Mouse (Mus musculus) spleen, adult 2 months (tissue): ENCODE results near the gene Pakap. TPM values are rescaled to one million over a fixed set of nuclear protein-coding genes. Genes with fewer than 3 reads are reported as not detected.

Experiments
- DNase-seq, 2 experiments: peaks; one replicate each; pipeline versions ENCODE4 v3.0.0 to v3.0.0-alpha.2; 2012 to 2021; ENCODE audit warnings: low spot score in 2 of 2, low read depth in 1 of 2
- H3K27ac ChIP-seq: fragments of 200-500 bp; 2 replicates; pipeline ENCODE4 v1.5.1; 2012; ENCODE audit warnings: low read length, inconsistent platforms; ENCODE audit not compliant: insufficient read depth
- H3K27me3 ChIP-seq: fragments of 200-500 bp; 2 replicates; pipeline ENCODE4 v1.6.1; 2012; ENCODE audit warnings: mild to moderate bottlenecking, moderate library complexity, low read length, inconsistent platforms; ENCODE audit not compliant: control insufficient read depth, insufficient read depth
- H3K36me3 ChIP-seq: fragments of 200-500 bp; 2 replicates; pipeline ENCODE4 v1.6.1; 2012; ENCODE audit warnings: mild to moderate bottlenecking, low read length, inconsistent platforms; ENCODE audit not compliant: control insufficient read depth, insufficient read depth
- H3K4me1 ChIP-seq: fragments of 200-500 bp; 2 replicates; pipeline ENCODE4 v1.6.1; 2011; ENCODE audit warnings: inconsistent platforms; ENCODE audit not compliant: control insufficient read depth, insufficient read depth, insufficient read length
- H3K4me3 ChIP-seq: fragments of 200-500 bp; 2 replicates; pipeline ENCODE4 v1.5.1; 2011; ENCODE audit warnings: mild to moderate bottlenecking, inconsistent platforms; ENCODE audit not compliant: insufficient read depth, insufficient read length; ENCODE audit errors: extremely low read depth
- CTCF ChIP-seq: fragments of 200-500 bp; IDR thresholded peaks from 2 replicates; pipeline ENCODE4 v1.5.1; 2011; ENCODE audit warnings: mild to moderate bottlenecking, inconsistent platforms; ENCODE audit not compliant: insufficient read depth, insufficient read length, insufficient replicate concordance; ENCODE audit errors: extremely low read depth
- POLR2A ChIP-seq: fragments of 200-500 bp; IDR thresholded peaks from 2 replicates; pipeline ENCODE4 v1.6.1; 2011; ENCODE audit warnings: low read depth, low read length, inconsistent platforms
- WGBS: fragments of 180-500 bp; shearing (Covaris S2); methylation state at CpG from one replicate; pipeline ENCODE4 v1.1.7; 2018; 5-methylcytosine and 5-hydroxymethylcytosine counted together
- polyA plus RNA-seq: library from polyadenylated mRNA; depleted of rRNA; stranded (reverse); fragments of >200 nt; gene quantifications from 2 replicates; pipeline ENCODE4 v1.2.3, GENCODE M21; 2012

Pakap gene
- polyA plus RNA-seq, 1 experiment = 0.29 TPM

- WGBS = 2% methylated on average over 26 of the region's 26 CpGs
- H3K4me1 ChIP-seq = no peaks in the 10 kb centered on the region; the same call in 1 of the 2 replicates
- H3K4me3 ChIP-seq = peak overlapping the region; percentile 88
- no peaks in the 10 kb centered on the region for H3K36me3 ChIP-seq
- H3K27me3 ChIP-seq = no peaks in the 10 kb centered on the region
- TF ChIP-seq CTCF (no peak), POLR2A (peak; percentile 32)
- peak; percentile 50 to 71 for DNase-seq
- no peak overlapping the region for H3K27ac ChIP-seq
Observed at GRCm38 (mm10) chr4:57781994-57782393, 214.0 kb downstream of the Pakap start.

GRCm38 (mm10) chr4:57782549-57783390 is 214.8 kb downstream of the Pakap start:
- Histone ChIP-seq H3K36me3 (no peaks in the 10 kb centered on the region), H3K4me1 (no peaks in the 10 kb centered on the region; the same call in 1 of the 2 replicates), H3K27me3 (no peaks in the 10 kb centered on the region), H3K27ac (peak overlapping the region; percentile 22; the same call in 1 of the 2 replicates), H3K4me3 (peak overlapping the region; percentile 88)
- DNase-seq = peak in 1 of 2 experiments; percentile 33
- WGBS = 7% methylated on average over 33 of the region's 33 CpGs
- TF ChIP-seq CTCF = no peak
- TF ChIP-seq POLR2A = no peak

- TF ChIP-seq POLR2A = no peak
- TF ChIP-seq CTCF = no peak
- Histone ChIP-seq H3K27ac (no peak overlapping the region), H3K27me3 (no peaks in the 10 kb centered on the region), H3K4me3 (no peak overlapping the region), H3K36me3 (no peaks in the 10 kb centered on the region), H3K4me1 (no peaks in the 10 kb centered on the region; the same call in 1 of the 2 replicates)
- WGBS = 62% methylated on average over 9 of the region's 9 CpGs
- no peak for DNase-seq
Observed at GRCm38 (mm10) chr4:57783391-57783770, 215.4 kb downstream of the Pakap start.

- no peaks in the 10 kb centered on the region for H3K27me3 ChIP-seq
- no peaks in the 10 kb centered on the region for H3K36me3 ChIP-seq
- no peak overlapping the region for H3K27ac ChIP-seq
- no peaks in the 10 kb centered on the region; the same call in 1 of the 2 replicates for H3K4me1 ChIP-seq
- no peak overlapping the region for H3K4me3 ChIP-seq
- WGBS = 89% methylated on average over 11 of the region's 11 CpGs
- TF ChIP-seq POLR2A (no peak), CTCF (no peak)
- no peak for DNase-seq
Observed at GRCm38 (mm10) chr4:57783853-57784600, 216.0 kb downstream of the Pakap start.

GRCm38 (mm10) chr4:57788709-57789108 is 220.7 kb downstream of the Pakap start:
- H3K27me3 ChIP-seq = no peaks in the 10 kb centered on the region
- peak in 1 of 2 experiments; percentile 69 for DNase-seq

GRCm38 (mm10) chr4:57789118-57789517 is 221.1 kb downstream of the Pakap start:
- Histone ChIP-seq H3K4me3 (no peak overlapping the region), H3K27me3 (no peaks in the 10 kb centered on the region), H3K27ac (no peak overlapping the region), H3K4me1 (no peaks in the 10 kb centered on the region), H3K36me3 (no peaks in the 10 kb centered on the region)
- no peak for DNase-seq
- TF ChIP-seq POLR2A (no peak), CTCF (no peak)

More at GRCm38 (mm10) chr4:57788709-57789108, 220.7 kb downstream of the Pakap start:
- H3K4me1 ChIP-seq = no peaks in the 10 kb centered on the region
- 66% methylated on average over 5 of the region's 5 CpGs for WGBS
- H3K36me3 ChIP-seq = no peaks in the 10 kb centered on the region
- no peak overlapping the region for H3K27ac ChIP-seq
- TF ChIP-seq POLR2A (no peak), CTCF (peak; percentile 68; the same call in 1 of the 2 replicates)
- H3K4me3 ChIP-seq = no peak overlapping the region
